Mouse (Mus musculus) c-Kit-positive CD71-positive TER-119-negative erythroid progenitor cells, embryonic 14.5 days (primary cell): ENCODE measurements around the gene Phtf1.

Source experiments
- DNase-seq: peaks from one replicate; pipeline ENCODE4 v3.0.0-alpha.2; 2013; ENCODE audit warnings: low read depth

Gene Phtf1

GRCm38 (mm10) chr3:104020101-104020500 lies 52.2 kb downstream of the Phtf1 start:
- DNase-seq: no peak

- no peak for DNase-seq
These were observed 59.0 kb downstream of the Phtf1 start for GRCm38 (mm10) chr3:104026938-104027337.

- peak; percentile 14 for DNase-seq
These were observed 64.2 kb downstream of the Phtf1 start for GRCm38 (mm10) chr3:104032086-104032485.

- no peak for DNase-seq
These were observed 64.8 kb downstream of the Phtf1 start for GRCm38 (mm10) chr3:104032747-104033146.

- DNase-seq: no peak
These were observed 91.2 kb downstream of the Phtf1 start for GRCm38 (mm10) chr3:104059001-104059622.

- DNase-seq: peak; percentile 34
These were observed 101.5 kb downstream of the Phtf1 start for GRCm38 (mm10) chr3:104069395-104069794.
